Mouse (Mus musculus): ENCODE measurements around the gene Usp30.

Usp30 gene

DNA sequence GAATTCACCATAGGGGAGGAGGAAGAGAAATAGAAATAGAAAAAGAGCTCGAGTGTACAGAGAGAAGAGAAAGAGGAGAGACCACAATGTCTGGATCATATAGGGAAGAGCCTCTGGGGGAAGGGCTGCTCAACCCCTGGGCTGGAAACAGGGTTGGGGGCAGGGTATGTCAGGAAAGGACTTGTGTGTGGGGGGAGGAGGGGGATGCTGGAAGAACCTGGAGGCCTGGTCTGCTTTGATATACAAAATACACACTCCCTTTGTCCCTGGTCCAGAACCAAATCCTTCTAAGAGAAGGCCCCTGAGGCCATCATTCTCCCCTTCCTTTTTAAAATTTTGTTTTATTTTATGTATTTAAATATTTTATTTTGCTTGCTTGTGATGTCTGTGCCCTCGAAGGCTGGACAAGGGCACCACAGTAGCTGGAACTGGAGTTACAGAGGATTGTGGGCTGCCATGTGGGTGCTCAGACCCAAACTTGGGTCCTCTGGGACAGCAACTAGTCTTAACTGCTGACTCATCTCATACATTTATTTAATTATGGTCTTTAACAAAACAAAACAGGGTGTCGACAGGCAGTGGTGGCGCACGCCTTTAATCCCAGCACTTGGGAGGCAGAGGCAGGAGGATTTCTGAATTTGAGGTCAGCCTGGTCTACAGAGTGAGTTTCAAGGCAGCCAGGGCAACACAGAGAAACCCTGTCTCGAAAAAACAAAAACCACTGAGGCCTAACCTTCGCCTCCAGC is 61.4 kb downstream of the Usp30 start:
- no peak for DNase-seq (ENCODE audit: low read depth, low spot score)

DNA sequence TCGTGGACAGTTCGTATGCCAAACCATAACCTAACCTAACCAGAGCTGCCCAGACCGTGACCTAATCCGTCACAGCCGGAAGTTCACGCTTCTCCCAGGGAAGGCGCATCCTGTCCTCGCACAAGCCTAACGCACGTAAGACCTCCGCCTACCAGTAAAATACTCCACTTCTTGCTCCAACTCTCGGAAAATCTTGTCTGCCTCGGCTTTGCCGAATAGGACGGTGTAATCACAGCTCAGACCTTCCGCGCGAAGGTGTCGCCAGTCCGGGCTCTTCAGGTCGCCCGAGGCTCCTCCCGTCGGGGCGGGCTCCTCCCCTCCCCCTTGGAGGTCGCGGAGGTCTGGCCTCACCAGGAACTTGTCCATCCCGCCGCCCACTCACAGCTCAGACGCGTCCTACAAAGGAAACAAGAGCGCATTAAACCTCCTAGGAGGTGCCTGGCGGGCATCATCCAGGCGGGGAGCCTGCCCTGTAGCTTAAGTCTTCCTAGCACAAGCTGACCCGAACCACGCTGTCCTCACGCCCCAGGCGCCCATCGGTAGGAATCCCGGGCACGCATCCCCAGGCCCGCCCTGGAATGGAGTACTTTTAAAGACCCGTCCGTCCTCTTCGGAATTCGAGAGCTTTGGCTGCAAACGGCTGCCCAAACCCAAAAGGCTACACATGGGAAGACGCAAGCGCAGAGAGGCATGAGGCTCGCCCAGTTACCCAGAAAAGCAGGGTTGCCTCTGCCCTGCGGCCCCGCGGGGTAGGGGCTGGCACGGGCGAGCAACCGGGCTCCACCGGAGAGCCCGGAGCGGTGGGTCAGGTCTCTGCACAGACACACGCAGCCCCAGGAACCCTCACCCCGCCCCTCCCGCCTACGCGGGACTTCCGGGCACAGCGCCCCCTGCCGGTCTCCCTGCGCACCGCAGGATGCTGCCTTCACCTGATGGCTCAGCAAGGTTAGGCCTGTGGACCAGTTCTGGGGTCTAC is 62.4 kb downstream of the Usp30 start, which contains the start of gene Alkbh2:
TSS of gene Alkbh2 (minus strand) at position 845 of the 976 bp plus-strand sequence.
- peak; percentile 70 for DNase-seq (ENCODE audit: low read depth, low spot score)

DNA sequence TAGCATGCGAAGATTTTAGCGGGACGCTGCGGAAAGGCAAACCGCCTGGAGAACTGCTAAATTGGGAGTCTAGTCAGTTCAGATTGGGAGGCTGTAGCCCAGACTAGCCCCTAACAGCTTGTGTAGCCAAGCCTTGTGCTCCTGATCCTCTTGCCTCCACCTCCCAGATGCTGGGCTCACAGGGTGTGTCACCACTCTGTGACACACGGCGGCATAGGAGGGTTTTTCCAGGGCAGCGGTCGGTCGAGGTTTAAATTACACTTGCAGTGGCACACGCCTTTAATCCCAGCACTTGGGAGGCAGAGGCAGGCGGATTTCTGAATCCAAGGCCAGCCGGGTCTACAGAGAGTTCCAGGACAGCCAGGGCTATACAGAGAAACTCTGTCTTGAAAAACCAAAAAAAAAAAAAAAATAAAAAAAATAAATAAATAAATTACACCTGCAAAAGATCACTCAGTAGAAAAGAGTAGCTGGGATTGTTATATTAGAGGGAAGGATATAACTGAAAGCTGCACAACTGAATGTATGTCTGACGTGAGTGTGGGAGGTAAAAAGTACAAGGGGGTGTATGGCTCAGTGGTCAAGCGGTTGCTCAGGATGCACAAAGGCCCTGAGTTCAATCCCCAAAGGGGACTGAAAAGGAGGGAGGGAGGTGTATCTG is 64.4 kb downstream of the Usp30 start:
- no peak for DNase-seq (ENCODE audit: low read depth, low spot score)

DNA sequence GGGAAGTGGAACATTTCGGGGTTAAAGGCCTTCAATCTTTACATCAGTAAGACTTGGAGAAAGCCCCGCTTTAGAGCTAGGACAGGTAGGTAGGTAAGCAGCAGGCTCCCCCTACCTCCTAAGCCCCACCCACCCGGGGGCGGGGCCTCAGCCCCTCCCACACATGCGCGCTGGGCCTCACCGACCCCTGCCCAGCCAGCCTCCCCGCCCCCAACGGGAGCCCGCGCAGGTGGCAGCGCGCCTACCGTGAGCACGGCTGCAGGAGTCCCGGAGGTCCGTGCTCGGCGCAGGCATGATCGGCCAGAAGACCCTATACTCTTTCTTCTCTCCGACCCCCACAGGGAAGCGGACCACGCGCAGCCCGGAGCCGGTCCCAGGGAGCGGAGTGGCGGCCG is 64.9 kb downstream of the Usp30 start, which contains the start of gene Ung:
TSS of gene Ung (plus strand) at position 176 of the 395 bp plus-strand sequence.
- peak; percentile 72 for DNase-seq (ENCODE audit: low read depth, low spot score)

GRCm38 (mm10) chr5:114130698-114131520 is 65.6 kb downstream of the Usp30 start:
- DNase-seq (ENCODE audit: low read depth, low spot score) = peak; percentile 83

- DNase-seq (ENCODE audit: low read depth, low spot score) = no peak
Observed at GRCm38 (mm10) chr5:114131521-114131840, 66.2 kb downstream of the Usp30 start.

- DNase-seq (ENCODE audit: low read depth, low spot score) = no peak
Observed at GRCm38 (mm10) chr5:114132841-114133240, 67.6 kb downstream of the Usp30 start.

DNA sequence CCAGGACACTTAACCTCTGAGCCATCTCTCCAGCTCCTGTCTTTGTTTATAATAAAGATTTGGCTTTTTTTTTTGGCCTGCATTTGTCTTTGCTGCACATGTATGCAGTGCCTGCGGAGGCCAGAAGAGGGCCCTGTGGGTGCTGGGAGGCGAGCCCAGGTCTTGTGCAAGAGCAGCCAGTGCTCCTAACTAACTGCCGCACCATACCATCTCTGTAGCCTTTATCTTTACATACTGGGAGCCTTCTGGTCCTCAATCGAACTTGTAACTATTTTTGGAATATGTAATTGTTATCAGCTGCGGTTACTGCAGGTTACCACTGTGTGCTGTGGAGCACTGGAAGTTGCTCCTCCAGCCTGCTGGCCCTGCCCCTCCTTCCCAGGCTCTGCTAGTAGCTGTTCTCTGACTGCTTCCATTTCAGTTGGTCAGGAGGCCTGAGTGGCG is 68.9 kb downstream of the Usp30 start:
- no peak for DNase-seq (ENCODE audit: low read depth, low spot score)

DNA sequence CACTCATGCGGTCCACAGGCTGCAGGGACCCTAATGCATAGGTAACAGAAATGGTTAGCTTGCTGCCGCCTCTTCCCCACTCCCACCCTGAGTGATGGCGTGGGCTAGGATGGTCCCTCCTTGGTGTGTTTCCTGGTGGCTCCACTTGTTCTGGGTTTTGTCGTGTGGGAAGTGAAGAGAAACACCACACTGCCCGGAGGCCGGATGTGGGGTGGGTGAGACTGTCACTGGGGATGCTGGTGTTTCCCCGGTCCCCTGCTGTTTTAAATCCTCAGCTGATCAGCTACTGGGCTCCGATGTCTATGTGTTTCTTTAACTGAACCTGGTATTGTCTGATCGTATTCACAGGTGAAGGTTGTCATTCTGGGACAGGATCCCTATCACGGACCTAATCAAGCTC is 70.3 kb downstream of the Usp30 start:
- no peak for DNase-seq (ENCODE audit: low read depth, low spot score)

GRCm38 (mm10) chr5:114137481-114138276 is 72.4 kb downstream of the Usp30 start:
- no peak for DNase-seq (ENCODE audit: low read depth, low spot score)

GRCm38 (mm10) chr5:114138277-114139164 is 73.3 kb downstream of the Usp30 start:
- DNase-seq (ENCODE audit: low read depth, low spot score) = no peak

- no peak for DNase-seq (ENCODE audit: low read depth, low spot score)
Observed at GRCm38 (mm10) chr5:114139175-114139574, 73.9 kb downstream of the Usp30 start.

DNA sequence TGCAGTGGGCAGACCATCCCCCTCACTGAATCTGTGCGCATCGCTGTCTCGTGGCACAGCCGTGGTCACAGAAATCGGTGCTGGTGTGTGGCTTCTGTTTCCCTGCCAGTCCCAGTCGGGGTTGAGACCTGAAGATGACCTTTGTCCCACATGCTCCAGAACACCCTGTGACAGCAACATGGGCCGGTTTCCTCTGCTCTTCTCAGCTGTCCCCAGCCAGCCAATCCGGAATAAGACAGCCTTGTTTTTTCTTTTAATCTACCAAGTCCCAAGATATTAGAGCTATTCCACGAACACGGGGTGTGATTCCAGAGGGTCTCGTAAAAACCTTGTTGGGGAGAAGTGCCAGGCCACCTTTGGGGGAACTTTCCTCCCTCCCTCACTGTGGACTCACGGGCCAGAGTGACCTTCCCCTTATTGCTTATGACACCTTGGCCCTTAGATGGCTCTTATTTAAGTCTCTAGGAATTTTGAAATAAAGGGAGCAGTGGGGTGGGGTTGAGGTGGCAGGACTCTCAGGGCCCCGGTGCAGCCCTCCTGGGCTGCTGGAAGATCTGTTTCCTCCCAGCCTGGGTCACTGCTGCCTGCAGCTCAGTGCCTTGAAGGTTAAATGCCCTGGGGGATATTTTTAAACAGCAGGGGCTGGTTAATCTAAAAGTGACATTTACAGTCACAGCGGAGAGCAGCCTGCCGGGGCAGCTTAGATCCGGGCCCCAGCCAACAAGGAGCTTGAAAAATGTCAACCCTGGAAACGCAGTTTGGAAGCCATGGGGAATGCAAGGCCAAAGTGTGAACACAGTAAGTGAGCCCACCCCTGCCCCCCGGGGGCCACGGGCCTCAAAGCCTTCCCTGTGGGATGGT is 81.0 kb downstream of the Usp30 start, which contains the start of gene Acacb:
TSS of gene Acacb (plus strand) at position 508 of the 861 bp plus-strand sequence.
- no peak for DNase-seq (ENCODE audit: low read depth, low spot score)

DNA sequence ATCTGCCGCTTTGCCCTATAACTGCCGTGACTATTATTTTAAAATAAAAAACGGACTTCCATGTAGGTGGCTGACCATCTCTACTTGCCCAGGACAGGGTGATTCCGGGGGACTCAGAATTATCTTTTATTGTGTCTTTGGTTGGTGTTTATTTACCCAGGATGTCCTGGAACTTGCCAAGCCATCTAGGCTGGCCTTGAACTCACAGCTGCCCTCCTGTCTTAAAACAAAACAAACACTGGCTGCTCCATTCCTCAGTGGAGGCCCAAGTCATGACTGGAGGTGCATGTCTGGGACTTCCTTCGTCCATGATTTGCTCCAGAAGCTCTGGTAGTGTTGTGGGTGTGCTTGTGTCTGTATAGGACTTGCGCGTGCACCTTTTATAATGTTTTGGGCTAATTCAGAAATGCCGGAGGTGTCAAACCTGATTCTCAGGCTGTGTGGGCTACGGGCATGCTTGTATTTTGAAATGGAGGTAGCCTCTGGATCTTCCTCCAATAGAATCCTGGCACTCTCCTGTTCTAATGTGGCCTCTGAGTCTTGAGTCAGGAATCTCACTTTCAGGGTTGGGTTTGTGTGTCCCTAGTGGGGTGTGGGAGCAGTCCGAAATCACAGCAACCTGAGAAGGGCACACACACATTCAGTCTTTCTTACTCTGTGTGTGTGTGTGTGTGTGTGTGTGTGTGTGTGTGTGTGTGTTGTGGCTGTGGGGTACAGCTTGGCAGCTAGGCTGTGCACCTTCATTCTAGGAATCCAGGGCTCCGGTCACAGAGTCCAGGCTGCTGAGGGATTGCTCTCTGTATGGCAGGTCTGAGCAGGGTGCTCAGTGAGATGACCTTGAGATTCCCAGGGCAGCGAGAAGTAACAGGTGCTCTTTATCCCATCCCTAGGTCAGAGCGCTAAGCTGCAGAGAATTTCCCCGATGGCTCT is 82.0 kb downstream of the Usp30 start:
- DNase-seq (ENCODE audit: low read depth, low spot score) = no peak

- no peak for DNase-seq (ENCODE audit: low read depth, low spot score)
Observed at GRCm38 (mm10) chr5:114152359-114153092, 87.3 kb downstream of the Usp30 start.

DNA sequence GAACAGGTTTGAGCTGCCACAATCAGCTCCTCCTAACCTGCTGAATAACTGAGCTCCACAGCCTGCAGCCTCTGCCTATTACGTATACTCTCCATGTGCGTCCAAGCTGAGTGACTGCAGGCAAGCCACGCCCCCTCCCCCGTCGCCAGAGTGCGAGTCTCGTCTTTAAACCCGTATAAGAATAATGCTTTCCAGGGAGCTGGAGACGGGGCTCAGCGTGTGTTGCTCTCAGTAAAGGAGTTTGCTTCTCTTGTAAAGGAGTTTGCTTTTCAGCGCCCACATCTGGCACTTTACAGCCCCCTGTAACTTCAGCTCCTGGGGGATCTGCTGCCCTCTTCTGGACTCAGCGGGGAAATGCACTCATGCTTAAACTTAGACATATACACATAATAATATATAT is 88.2 kb downstream of the Usp30 start:
- DNase-seq (ENCODE audit: low read depth, low spot score) = no peak

All from WW6 (cell line).